ENCODE assay signal across 22 mouse cellular contexts in genomic region chr7:119853186-119853585, GRCm38 (mm10).
"Had no signal": no experiment of that assay in that cellular context is flagged by ENCODE, and none has a peak within 500 bp of the region (broad histone marks: within the 10 kb centered on the region; RNA-seq: fewer than 3 reads in every experiment).

No protein-coding gene starts in this region.

- H3K36me3 ChIP-seq: heart, embryonic 15.5 days had no signal

- H3K4me1 ChIP-seq: forebrain, embryonic 15.5 days; heart, embryonic 13.5 days; heart, embryonic 15.5 days; hindbrain, embryonic 13.5 days; hindbrain, embryonic 15.5 days; kidney, embryonic 15.5 days; limb, embryonic 13.5 days; limb, embryonic 15.5 days had no signal

- H3K4me2 ChIP-seq: forebrain, embryonic 15.5 days; heart, embryonic 11.5 days; heart, embryonic 13.5 days; heart, embryonic 15.5 days; hindbrain, embryonic 13.5 days; hindbrain, embryonic 15.5 days; kidney, embryonic 15.5 days; limb, embryonic 13.5 days; limb, embryonic 15.5 days; liver, embryonic 12.5 days had no signal

- H3K4me3 ChIP-seq: forebrain, embryonic 15.5 days; heart, adult 2 months; heart, embryonic 13.5 days; heart, embryonic 15.5 days; hindbrain, embryonic 13.5 days; hindbrain, embryonic 15.5 days; kidney, embryonic 15.5 days; limb, embryonic 13.5 days; limb, embryonic 15.5 days; liver, embryonic 12.5 days had no signal

- H3K27ac ChIP-seq: forebrain, embryonic 15.5 days; heart, adult 2 months; heart, embryonic 13.5 days; heart, embryonic 15.5 days; hindbrain, embryonic 13.5 days; hindbrain, embryonic 15.5 days; hindbrain, postnatal 0 days; kidney, embryonic 15.5 days; limb, embryonic 13.5 days; limb, embryonic 15.5 days; liver, embryonic 12.5 days; liver, embryonic 14.5 days had no signal

- H3K27me3 ChIP-seq: forebrain, embryonic 15.5 days; heart, embryonic 13.5 days; heart, embryonic 15.5 days; hindbrain, embryonic 13.5 days; hindbrain, embryonic 15.5 days; kidney, embryonic 15.5 days; limb, embryonic 13.5 days; limb, embryonic 15.5 days; liver, embryonic 12.5 days had no signal

- DNase-seq: forebrain, postnatal 0 days; gastrocnemius, postnatal 14 days; gastrocnemius, postnatal 36 days; heart, adult 2 months; heart, postnatal 14 days; heart, postnatal 36 days; layer of hippocampus, adult 9-11 months; layer of hippocampus, postnatal 36 days; left cerebral cortex, postnatal 4 days had no signal

- H3K9me3 ChIP-seq: forebrain, embryonic 15.5 days; heart, embryonic 13.5 days; heart, embryonic 15.5 days; hindbrain, embryonic 13.5 days; hindbrain, embryonic 15.5 days; kidney, embryonic 15.5 days; limb, embryonic 13.5 days; limb, embryonic 15.5 days; liver, embryonic 12.5 days had no signal

- H3K9ac ChIP-seq: forebrain, embryonic 15.5 days; forebrain, postnatal 0 days; heart, embryonic 13.5 days; heart, embryonic 15.5 days; hindbrain, embryonic 13.5 days; hindbrain, embryonic 15.5 days; kidney, embryonic 15.5 days; limb, embryonic 13.5 days; limb, embryonic 15.5 days; liver, embryonic 12.5 days; liver, embryonic 14.5 days had no signal

- ATAC-seq: forebrain, embryonic 15.5 days; forebrain, postnatal 0 days; hindbrain, postnatal 0 days; intestine, embryonic 16.5 days; liver, embryonic 12.5 days had no signal
